Mouse (Mus musculus): Measurements from ENCODE around the gene Cerk.
"Not testable (repeated sequence)": the region's sequence is repeated elsewhere in the genome, so short reads cannot be mapped to it uniquely, and the experiment has no call there.

Cerk gene

GRCm38 (mm10) chr15:86185689-86186569 is at the start of gene Cerk:
TSS of gene Cerk (minus strand) at chr15:86186141.
- DNase-seq: peak; percentile 89

- DNase-seq: peak; percentile 75
Observed at GRCm38 (mm10) chr15:86234517-86235441, 48.8 kb upstream of the Cerk start.

- peak; percentile 32 for DNase-seq
Observed at GRCm38 (mm10) chr15:86234001-86234400, 48.1 kb upstream of the Cerk start.

GRCm38 (mm10) chr15:86231831-86232512 is 46.0 kb upstream of the Cerk start:
- DNase-seq: peak; percentile 97

GRCm38 (mm10) chr15:86231170-86231569 is 45.2 kb upstream of the Cerk start:
- peak; percentile 52 for DNase-seq

GRCm38 (mm10) chr15:86229623-86230022 is 43.7 kb upstream of the Cerk start:
- DNase-seq: peak; percentile 35

GRCm38 (mm10) chr15:86229088-86229487 is 43.1 kb upstream of the Cerk start:
- DNase-seq: peak; percentile 49

- DNase-seq: peak; percentile 74
Observed at GRCm38 (mm10) chr15:86228186-86228585, 42.2 kb upstream of the Cerk start.

GRCm38 (mm10) chr15:86226968-86227367 is 41.0 kb upstream of the Cerk start:
- DNase-seq: no peak

- DNase-seq: no peak
Observed at GRCm38 (mm10) chr15:86226221-86226620, 40.3 kb upstream of the Cerk start.

GRCm38 (mm10) chr15:86224972-86225551 is 39.1 kb upstream of the Cerk start:
- peak; percentile 44 for DNase-seq

GRCm38 (mm10) chr15:86221901-86222300 is 36.0 kb upstream of the Cerk start:
- DNase-seq: not testable (repeated sequence)

GRCm38 (mm10) chr15:86221369-86221768 is 35.4 kb upstream of the Cerk start:
- DNase-seq: no peak

- DNase-seq: no peak
Observed at GRCm38 (mm10) chr15:86220715-86221114, 34.8 kb upstream of the Cerk start.

- DNase-seq: no peak
Observed at GRCm38 (mm10) chr15:86220229-86220630, 34.3 kb upstream of the Cerk start.

- no peak for DNase-seq
Observed at GRCm38 (mm10) chr15:86219534-86220228, 33.7 kb upstream of the Cerk start.

- DNase-seq: not testable (repeated sequence)
Observed at GRCm38 (mm10) chr15:86216641-86217040, 30.7 kb upstream of the Cerk start.

- DNase-seq: no peak
Observed at GRCm38 (mm10) chr15:86214549-86215201, 28.7 kb upstream of the Cerk start.

GRCm38 (mm10) chr15:86213753-86214548 is 28.0 kb upstream of the Cerk start, which contains the start of gene Tbc1d22a:
TSS of gene Tbc1d22a (plus strand) at chr15:86214459.
- peak; percentile 94 for DNase-seq

GRCm38 (mm10) chr15:86212193-86212592 is 26.3 kb upstream of the Cerk start:
- not testable (repeated sequence) for DNase-seq
